Mouse (Mus musculus) midbrain, postnatal 0 days (tissue): Measurements from ENCODE around the gene Cdh4. TPM values are rescaled to one million over a fixed set of nuclear protein-coding genes. Genes with fewer than 3 reads are reported as not detected.

ENCODE experiments used
- ATAC-seq: fragments of 200-750 bp; cut with Nextera tagmentation; 2 replicates; pipeline ENCODE4 v1.8.0; 2017; ENCODE audit warnings: moderate number of reproducible peaks, mild to moderate bottlenecking, moderate TSS enrichment, moderate library complexity; ENCODE audit not compliant: low FRiP score
- DNase-seq: peaks from one replicate; pipeline ENCODE4 v3.0.0-alpha.2; 2015; ENCODE audit warnings: low spot score
- H3K27ac ChIP-seq: fragments of 300-500 bp; sonication (generic); 2 replicates; pipeline ENCODE4 v1.5.1; 2014; ENCODE audit warnings: low read depth, mild to moderate bottlenecking, low read length, mixed read lengths
- H3K27me3 ChIP-seq: fragments of 300-500 bp; sonication (generic); 2 replicates; pipeline ENCODE4 v1.6.1; 2014; ENCODE audit warnings: low read length, control low read depth, mixed read lengths; ENCODE audit not compliant: insufficient read depth
- H3K36me3 ChIP-seq: fragments of 300-500 bp; sonication (generic); 2 replicates; pipeline ENCODE4 v1.6.1; 2014; ENCODE audit warnings: low read length, control low read depth, mixed read lengths; ENCODE audit not compliant: insufficient read depth
- H3K4me1 ChIP-seq: fragments of 300-500 bp; sonication (generic); 2 replicates; pipeline ENCODE4 v1.6.1; 2014; ENCODE audit warnings: mild to moderate bottlenecking, control low read depth, antibody characterized with exemption, low read length, mixed read lengths; ENCODE audit not compliant: insufficient read depth
- H3K4me2 ChIP-seq: fragments of 300-500 bp; sonication (generic); 2 replicates; pipeline ENCODE4 v1.6.1; 2014; ENCODE audit warnings: low read depth, mild to moderate bottlenecking, low read length, mixed read lengths; ENCODE audit not compliant: poor library complexity, severe bottlenecking
- H3K4me3 ChIP-seq: fragments of 300-500 bp; sonication (generic); 2 replicates; pipeline ENCODE4 v1.5.1; 2014; ENCODE audit warnings: low read depth, mild to moderate bottlenecking, low read length, moderate library complexity
- H3K9ac ChIP-seq: fragments of 300-500 bp; sonication (generic); replicated peaks from 2 replicates; pipeline ENCODE4 v1.6.1; 2014; ENCODE audit warnings: mild to moderate bottlenecking, low read length, moderate library complexity, mixed read lengths; ENCODE audit not compliant: poor library complexity, severe bottlenecking
- H3K9me3 ChIP-seq: fragments of 300-500 bp; sonication (generic); 2 replicates; pipeline ENCODE4 v1.6.1; 2016; ENCODE audit warnings: low read length, control low read depth
- CTCF ChIP-seq: IDR thresholded peaks from 2 replicates; pipeline ENCODE4 v1.5.1; 2016; ENCODE audit warnings: antibody characterized with exemption, mild to moderate bottlenecking
- WGBS: fragments of 180-500 bp; shearing (Covaris S2); extraction: QIAGEN DNeasy Blood & Tissue Kit; methylation state at CpG from one replicate; pipeline ENCODE4 v1.1.7; 2014; 5-methylcytosine and 5-hydroxymethylcytosine counted together
- polyA plus RNA-seq: library from polyadenylated mRNA; unstranded; fragments of >200 nt; fragmentation: Nextera tagmentation; extraction: Ambion mirVana; gene quantifications from 2 replicates; pipeline ENCODE4 v1.2.1, GENCODE M21; 2015
- total RNA-seq: library from RNA; depleted of rRNA; stranded (reverse); fragments of >200 nt; gene quantifications from 2 replicates; pipeline ENCODE4 v1.2.3, GENCODE M21; 2014

Gene Cdh4
- total and polyA plus RNA-seq, 2 experiments from 2014 or later = 64.9 to 86.6 TPM

DNA sequence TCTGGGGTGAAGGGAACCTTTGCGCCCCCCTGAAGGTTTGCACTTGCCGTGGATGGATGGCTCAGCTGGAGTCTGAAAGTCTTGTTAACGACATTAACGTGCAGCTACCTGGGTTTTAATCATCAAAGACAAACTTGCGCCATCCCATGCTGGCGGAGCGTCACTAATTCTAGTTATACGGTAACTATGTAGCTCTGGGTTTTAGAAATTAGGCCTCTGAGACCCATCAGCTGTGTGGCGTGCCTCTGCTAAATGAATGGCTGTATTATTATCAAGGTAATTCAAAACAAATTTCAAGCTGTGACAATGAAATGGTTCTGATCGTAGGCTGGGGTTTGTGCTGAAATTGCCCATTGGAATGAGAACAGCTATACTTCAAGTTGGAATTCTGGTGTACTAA lies 228.5 kb downstream of the Cdh4 start:
- no peaks in the 10 kb centered on the region; the same call in 1 of the 2 replicates for H3K4me1 ChIP-seq
- no peak overlapping the region for H3K4me2 ChIP-seq
- ATAC-seq (no peak), DNase-seq (no peak)
- WGBS = 33% methylated on average over 10 of the region's 10 CpGs
- H3K27me3 ChIP-seq = no peaks in the 10 kb centered on the region
- H3K9me3 ChIP-seq = no peaks in the 10 kb centered on the region
- H3K4me3 ChIP-seq = no peak overlapping the region
- no peak for TF ChIP-seq CTCF
- no peak overlapping the region for H3K9ac ChIP-seq
- H3K36me3 ChIP-seq = no peaks in the 10 kb centered on the region
- H3K27ac ChIP-seq = no peak overlapping the region

DNA sequence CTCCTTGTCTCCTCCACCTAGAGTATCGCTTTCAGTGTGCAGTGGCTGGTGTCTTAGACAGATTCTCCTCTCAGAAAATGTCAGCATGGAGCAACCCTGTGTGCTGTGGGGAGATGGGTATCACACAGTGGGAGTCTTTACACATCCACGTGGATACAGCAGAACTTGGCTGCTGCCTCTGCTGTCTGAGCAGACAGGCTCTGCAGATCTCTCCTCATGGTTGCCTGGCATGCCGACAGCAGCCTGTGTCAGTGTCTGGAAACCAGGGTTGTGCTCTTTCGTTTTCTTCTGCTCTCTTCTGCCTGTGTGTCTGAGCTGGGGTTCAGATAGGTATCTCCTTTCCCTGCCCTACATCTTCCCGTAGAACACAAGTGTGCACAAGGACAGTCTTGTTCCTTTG lies 237.6 kb downstream of the Cdh4 start:
- H3K9me3 ChIP-seq = no peaks in the 10 kb centered on the region
- TF ChIP-seq CTCF = no peak
- no peak overlapping the region for H3K9ac ChIP-seq
- no peaks in the 10 kb centered on the region; the same call in 1 of the 2 replicates for H3K4me1 ChIP-seq
- no peak overlapping the region for H3K4me3 ChIP-seq
- DNase-seq = no peak
- no peak for ATAC-seq
- no peak overlapping the region for H3K4me2 ChIP-seq
- H3K27ac ChIP-seq = no peak overlapping the region
- H3K27me3 ChIP-seq = no peaks in the 10 kb centered on the region
- WGBS = 68% methylated on average over 5 of the region's 5 CpGs
- H3K36me3 ChIP-seq = no peaks in the 10 kb centered on the region

DNA sequence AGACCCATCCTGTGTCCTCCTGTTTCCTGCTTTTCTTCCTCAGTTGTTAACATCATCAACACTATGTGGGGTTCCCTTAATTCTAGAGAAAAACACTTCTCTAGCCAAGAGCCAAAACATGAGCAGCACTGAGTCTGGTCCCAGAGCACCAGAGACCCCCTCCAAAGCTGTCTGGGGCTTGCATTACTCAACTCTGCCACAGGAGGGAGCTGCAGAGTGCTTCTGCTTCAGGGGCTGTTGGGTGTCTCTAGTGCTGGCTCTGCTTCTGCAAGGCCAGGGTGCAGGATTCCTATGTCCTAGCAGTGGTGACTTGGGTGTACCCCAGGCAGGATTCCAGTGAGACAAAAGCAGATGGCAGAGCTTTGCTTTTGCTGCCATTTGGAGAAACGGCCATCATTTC lies 239.2 kb downstream of the Cdh4 start:
- Histone ChIP-seq H3K4me3 (no peak overlapping the region), H3K27ac (no peak overlapping the region), H3K36me3 (no peaks in the 10 kb centered on the region), H3K27me3 (no peaks in the 10 kb centered on the region), H3K4me2 (no peak overlapping the region), H3K9ac (no peak overlapping the region), H3K9me3 (no peaks in the 10 kb centered on the region), H3K4me1 (no peaks in the 10 kb centered on the region; the same call in 1 of the 2 replicates)
- ATAC-seq (no peak), DNase-seq (no peak)
- 81% methylated on average over 1 of the region's 1 CpGs for WGBS
- peak; percentile 66 for TF ChIP-seq CTCF

DNA sequence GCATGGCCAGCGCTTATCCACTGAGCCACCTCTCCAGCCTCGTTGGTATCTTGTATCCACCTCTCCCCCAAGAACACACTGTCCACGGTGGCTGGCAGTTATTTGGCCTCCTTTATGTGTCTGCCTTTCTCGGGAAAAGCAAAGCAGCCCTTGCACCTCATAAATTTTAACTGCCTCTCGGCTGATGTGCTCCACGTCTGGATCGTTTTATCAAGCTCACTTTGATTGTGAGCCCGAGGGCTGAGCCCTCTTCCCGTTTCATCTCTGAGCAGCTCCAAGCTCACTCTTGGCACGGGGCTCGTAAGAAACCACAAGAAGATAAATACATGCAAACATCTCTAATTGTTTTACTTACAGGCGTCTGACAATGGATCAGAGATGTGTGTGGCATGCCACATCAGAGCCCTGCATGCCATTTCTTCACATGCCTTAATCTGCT lies 245.0 kb downstream of the Cdh4 start:
- H3K27me3 ChIP-seq = no peaks in the 10 kb centered on the region
- H3K4me1 ChIP-seq = peaks cover 7% of the 10 kb centered on the region; the same call in 1 of the 2 replicates
- no peaks in the 10 kb centered on the region for H3K36me3 ChIP-seq
- 19% methylated on average over 12 of the region's 12 CpGs for WGBS
- DNase-seq (no peak), ATAC-seq (no peak)
- H3K9me3 ChIP-seq = no peaks in the 10 kb centered on the region
- no peak for TF ChIP-seq CTCF
- 0 out of 2 replicates have a peak overlapping the region, but pooled peaks have one; percentile 0 for H3K27ac ChIP-seq
- no peak overlapping the region for H3K4me2 ChIP-seq
- no peak overlapping the region for H3K9ac ChIP-seq
- no peak overlapping the region for H3K4me3 ChIP-seq

DNA sequence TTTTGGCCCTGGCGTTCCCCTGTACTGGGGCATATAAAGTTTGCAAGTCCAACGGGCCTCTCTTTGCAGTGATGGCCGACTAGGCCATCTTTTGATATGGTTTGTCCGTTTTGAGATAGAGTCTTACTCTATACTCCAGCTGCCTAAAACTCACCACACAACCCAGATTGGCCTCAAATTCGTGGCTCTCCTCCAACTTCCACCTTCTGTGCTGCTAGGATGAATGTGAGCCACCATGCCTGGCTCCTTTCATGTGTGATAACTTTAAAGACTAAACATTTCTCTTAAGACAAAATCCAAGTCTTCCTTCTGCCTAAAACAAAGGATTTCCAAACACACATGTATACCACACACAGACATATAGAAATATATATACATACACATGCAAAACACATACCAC lies 246.7 kb downstream of the Cdh4 start:
- Histone ChIP-seq H3K4me1 (peaks cover 7% of the 10 kb centered on the region; the same call in 1 of the 2 replicates), H3K27ac (no peak overlapping the region), H3K27me3 (no peaks in the 10 kb centered on the region), H3K4me2 (no peak overlapping the region), H3K9me3 (no peaks in the 10 kb centered on the region), H3K4me3 (no peak overlapping the region), H3K9ac (no peak overlapping the region), H3K36me3 (no peaks in the 10 kb centered on the region)
- whole genome bisulfite sequencing = 78% methylated on average over 5 of the region's 5 CpGs
- DNase-seq = no peak
- TF ChIP-seq CTCF = no peak
- no peak for ATAC-seq

DNA sequence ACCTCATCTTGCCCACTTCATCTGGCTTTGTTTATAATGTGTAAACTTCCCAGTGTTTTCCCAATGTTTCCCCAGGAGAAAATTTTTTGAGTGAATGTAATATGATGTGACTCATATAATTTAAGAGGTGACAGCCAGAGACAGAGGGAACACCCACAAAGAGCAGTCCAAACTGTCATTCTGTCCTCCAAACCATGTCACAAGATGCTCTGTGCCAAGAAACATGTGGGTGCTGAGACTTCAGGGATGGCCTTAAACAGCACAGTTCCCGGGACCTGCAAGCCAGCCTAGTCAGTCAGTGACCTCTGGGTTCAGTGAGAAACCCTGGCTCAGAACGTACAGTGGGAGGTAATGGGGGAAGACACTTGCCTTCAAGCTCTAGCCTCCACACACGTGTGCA lies 247.5 kb downstream of the Cdh4 start:
- TF ChIP-seq CTCF = no peak
- Histone ChIP-seq H3K4me3 (no peak overlapping the region), H3K27ac (no peak overlapping the region), H3K4me1 (peaks cover 7% of the 10 kb centered on the region; the same call in 1 of the 2 replicates), H3K4me2 (no peak overlapping the region), H3K9me3 (no peaks in the 10 kb centered on the region), H3K36me3 (no peaks in the 10 kb centered on the region), H3K27me3 (no peaks in the 10 kb centered on the region), H3K9ac (no peak overlapping the region)
- ATAC-seq = no peak
- DNase-seq = no peak
- WGBS = 85% methylated on average over 3 of the region's 3 CpGs
